Mouse (Mus musculus) lung, postnatal 4 days (tissue): ENCODE results near the gene Nes.

ENCODE experiments used
- DNase-seq, 2 experiments: peaks; one replicate each; pipeline ENCODE4 v3.0.0; 2021

The Nes gene

GRCm38 (mm10) chr3:87970939-87971488, at the start of gene Nes:
Nes (plus strand) TSS chr3:87971078.
- DNase-seq, result peak; percentile 87 to 90

GRCm38 (mm10) chr3:87924996-87925395, 45.9 kb upstream of the Nes start:
- no peak for DNase-seq

- no peak for DNase-seq
Measured at GRCm38 (mm10) chr3:87927452-87927851, 43.4 kb upstream of the Nes start.

GRCm38 (mm10) chr3:87929341-87930077, 41.4 kb upstream of the Nes start:
- no peak for DNase-seq

GRCm38 (mm10) chr3:87930078-87930795, 40.6 kb upstream of the Nes start, which contains the start of the genes Isg20l2 and Rrnad1:
Isg20l2 (plus strand) TSS chr3:87930314.
Rrnad1 (minus strand) TSS chr3:87930717.
- DNase-seq, result peak; percentile 97 to 98

GRCm38 (mm10) chr3:87934026-87934425, 36.9 kb upstream of the Nes start:
- no peak for DNase-seq

GRCm38 (mm10) chr3:87934501-87934900, 36.4 kb upstream of the Nes start:
- DNase-seq, result no peak

GRCm38 (mm10) chr3:87935201-87935600, 35.7 kb upstream of the Nes start:
- DNase-seq, result no peak

GRCm38 (mm10) chr3:87935776-87936175, 35.1 kb upstream of the Nes start:
- DNase-seq, result peak; percentile 73 to 85

GRCm38 (mm10) chr3:87940611-87941010, 30.3 kb upstream of the Nes start:
- no peak for DNase-seq

- no peak for DNase-seq
Measured at GRCm38 (mm10) chr3:87942471-87942870, 28.4 kb upstream of the Nes start.

GRCm38 (mm10) chr3:87943586-87943985, 27.3 kb upstream of the Nes start:
- DNase-seq, result no peak

- DNase-seq, result peak in 1 of 2 experiments; percentile 31
Measured at GRCm38 (mm10) chr3:87944838-87945600, 25.9 kb upstream of the Nes start.

GRCm38 (mm10) chr3:87945781-87946540, 24.9 kb upstream of the Nes start:
- DNase-seq, result no peak

GRCm38 (mm10) chr3:87946541-87946860, 24.4 kb upstream of the Nes start:
- no peak for DNase-seq

- DNase-seq, result peak in 1 of 2 experiments; percentile 26
Measured at GRCm38 (mm10) chr3:87947056-87947810, 23.6 kb upstream of the Nes start.

GRCm38 (mm10) chr3:87947811-87948199, 23.1 kb upstream of the Nes start:
- DNase-seq, result no peak

GRCm38 (mm10) chr3:87948378-87949265, 22.3 kb upstream of the Nes start, which contains the start of gene Crabp2:
Crabp2 (plus strand) TSS chr3:87948666.
- DNase-seq, result peak in 1 of 2 experiments; percentile 27

GRCm38 (mm10) chr3:87949266-87949954, 21.5 kb upstream of the Nes start:
- DNase-seq, result no peak
